Mouse (Mus musculus) liver, adult 2 months (tissue): ENCODE measurements at regions not wholly inside any gene's neighbourhood (a gene's known extent, or its start where the extent isn't known, plus 50 kb on each side); places are given as distances from the start of the nearest gene placed in this dataset.

ENCODE experiments used
- DNase-seq: peaks from one replicate; pipeline ENCODE4 v3.0.0-alpha.2; 2011; ENCODE audit warnings: low read depth, low spot score; ENCODE audit errors: extremely low read depth
- H3K27ac ChIP-seq: fragments of 200-500 bp; replicated peaks from 2 replicates; pipeline ENCODE4 v1.5.1; 2012; ENCODE audit warnings: low read depth, mild to moderate bottlenecking, control low read depth, inconsistent platforms, low read length; ENCODE audit not compliant: insufficient read depth
- H3K27me3 ChIP-seq: fragments of 200-500 bp; 2 replicates; pipeline ENCODE4 v1.6.1; 2012; ENCODE audit warnings: mild to moderate bottlenecking, moderate library complexity, low read length, inconsistent platforms; ENCODE audit not compliant: control insufficient read depth, insufficient read depth
- H3K36me3 ChIP-seq: fragments of 200-500 bp; 2 replicates; pipeline ENCODE4 v1.6.1; 2012; ENCODE audit warnings: low read length, inconsistent platforms; ENCODE audit not compliant: control insufficient read depth, insufficient read depth
- H3K4me1 ChIP-seq: fragments of 200-500 bp; 2 replicates; pipeline ENCODE4 v1.6.1; 2011; ENCODE audit warnings: low read length; ENCODE audit not compliant: control insufficient read depth, insufficient read depth
- H3K4me3 ChIP-seq: fragments of 200-500 bp; 2 replicates; pipeline ENCODE4 v1.5.1; 2011; ENCODE audit warnings: low read depth, mild to moderate bottlenecking, control low read depth, low read length, moderate library complexity; ENCODE audit not compliant: insufficient read depth
- H3K79me2 ChIP-seq: fragments of 200-500 bp; 2 replicates; pipeline ENCODE4 v1.6.1; 2012; ENCODE audit warnings: inconsistent platforms, mild to moderate bottlenecking, low read length, moderate library complexity; ENCODE audit not compliant: control insufficient read depth, insufficient read depth
- H3K9ac ChIP-seq: fragments of 200-500 bp; 2 replicates; pipeline ENCODE4 v1.6.1; 2012; ENCODE audit warnings: low read depth, mild to moderate bottlenecking, control low read depth, inconsistent platforms, low read length
- CTCF ChIP-seq: fragments of 200-500 bp; IDR thresholded peaks from 2 replicates; pipeline ENCODE4 v1.5.1; 2011; ENCODE audit warnings: low read depth, low read length, control low read depth
- POLR2A ChIP-seq: fragments of 200-500 bp; IDR thresholded peaks from 2 replicates; pipeline ENCODE4 v1.6.1; 2011; ENCODE audit warnings: low read length, control low read depth; ENCODE audit not compliant: insufficient read depth; ENCODE audit errors: extremely low read depth
- WGBS: fragments of 180-500 bp; shearing (Covaris S2); methylation state at CpG from one replicate; pipeline ENCODE4 v1.1.7; 2018; 5-methylcytosine and 5-hydroxymethylcytosine counted together

DNA sequence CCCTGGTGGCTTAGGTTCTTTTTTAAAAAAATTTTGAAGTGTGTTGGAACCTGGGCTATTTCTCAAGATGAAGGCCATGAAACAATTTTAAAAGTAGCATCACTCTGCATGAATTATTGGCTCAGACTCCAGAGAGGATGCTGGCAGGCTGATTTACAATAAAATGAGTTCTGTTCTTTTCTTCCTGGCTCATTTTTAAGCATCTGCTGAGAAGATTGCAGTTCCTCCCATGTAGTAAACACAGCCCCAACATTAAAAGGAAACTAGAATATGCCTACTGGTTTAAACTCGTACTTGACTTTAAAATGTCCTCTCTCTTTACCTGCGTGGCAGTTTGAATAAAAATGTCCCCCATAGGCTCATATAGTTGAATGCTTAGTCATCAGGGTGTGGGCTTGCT is 249.3 kb downstream of the 1700009N14Rik start:
- H3K79me2 ChIP-seq: no peaks in the 10 kb centered on the region
- H3K36me3 ChIP-seq: no peaks in the 10 kb centered on the region
- no peak for DNase-seq
- H3K27me3 ChIP-seq: no peaks in the 10 kb centered on the region
- TF ChIP-seq CTCF (no peak), POLR2A (no peak)
- H3K4me1 ChIP-seq: no peaks in the 10 kb centered on the region
- no peak overlapping the region for H3K9ac ChIP-seq
- 68% methylated on average over 2 of the region's 2 CpGs for WGBS
- H3K27ac ChIP-seq: no peak overlapping the region
- no peak overlapping the region for H3K4me3 ChIP-seq

DNA sequence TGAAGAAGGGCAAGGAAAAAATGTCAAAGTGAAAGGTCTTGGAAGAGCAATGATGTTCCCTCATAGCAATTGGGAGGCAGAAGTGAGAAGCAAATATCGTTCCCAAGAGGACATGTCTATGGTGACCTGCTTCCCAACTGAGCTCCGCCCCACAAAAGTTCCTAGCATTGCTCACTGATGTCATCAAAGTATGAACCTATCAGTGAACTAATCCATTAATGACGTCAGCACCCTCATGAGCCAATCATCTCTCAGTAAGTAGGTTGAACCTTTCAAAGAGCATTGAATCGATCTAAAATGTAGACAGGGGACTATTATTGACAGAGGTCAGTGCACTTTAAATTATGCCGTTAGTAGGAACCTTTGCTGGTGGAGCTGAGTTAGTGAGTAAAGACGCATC is 267.4 kb downstream of the 1700009N14Rik start:
- H3K4me3 ChIP-seq: no peak overlapping the region
- WGBS: 85% methylated on average over 6 of the region's 6 CpGs

DNA sequence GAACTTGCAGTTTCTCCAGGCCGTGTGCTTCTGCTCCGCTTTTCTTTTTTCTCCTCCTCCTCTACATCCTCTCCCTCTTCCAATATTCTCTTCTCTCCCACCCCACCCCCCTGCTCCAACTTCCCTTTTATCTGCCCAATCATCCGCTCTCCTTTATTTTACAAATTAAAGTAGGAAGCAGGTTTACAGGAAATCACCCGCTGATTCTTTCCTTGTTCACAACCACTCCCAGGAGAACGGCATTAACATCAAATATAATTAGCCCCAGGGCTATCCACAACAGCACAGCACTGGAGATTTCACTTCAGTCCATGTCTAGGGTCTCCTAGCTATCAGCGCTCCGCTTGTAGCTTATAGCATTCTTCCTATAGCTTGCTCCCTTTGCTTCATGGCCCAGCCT is 268.6 kb downstream of the 1700009N14Rik start:
- Histone ChIP-seq H3K4me1 (no peaks in the 10 kb centered on the region), H3K36me3 (no peaks in the 10 kb centered on the region), H3K4me3 (no peak overlapping the region), H3K9ac (no peak overlapping the region), H3K79me2 (no peaks in the 10 kb centered on the region), H3K27ac (no peak overlapping the region), H3K27me3 (no peaks in the 10 kb centered on the region)
- DNase-seq: no peak
- 85% methylated on average over 7 of the region's 7 CpGs for WGBS
- no peak for TF ChIP-seq CTCF
- no peak for TF ChIP-seq POLR2A

More for the DNA sequence above, 267.4 kb downstream of the 1700009N14Rik start:
- H3K79me2 ChIP-seq: no peaks in the 10 kb centered on the region
- no peak overlapping the region for H3K27ac ChIP-seq
- H3K36me3 ChIP-seq: no peaks in the 10 kb centered on the region
- H3K4me1 ChIP-seq: no peaks in the 10 kb centered on the region
- no peak for TF ChIP-seq POLR2A
- no peak for TF ChIP-seq CTCF
- DNase-seq: no peak
- no peaks in the 10 kb centered on the region for H3K27me3 ChIP-seq
- H3K9ac ChIP-seq: no peak overlapping the region

DNA sequence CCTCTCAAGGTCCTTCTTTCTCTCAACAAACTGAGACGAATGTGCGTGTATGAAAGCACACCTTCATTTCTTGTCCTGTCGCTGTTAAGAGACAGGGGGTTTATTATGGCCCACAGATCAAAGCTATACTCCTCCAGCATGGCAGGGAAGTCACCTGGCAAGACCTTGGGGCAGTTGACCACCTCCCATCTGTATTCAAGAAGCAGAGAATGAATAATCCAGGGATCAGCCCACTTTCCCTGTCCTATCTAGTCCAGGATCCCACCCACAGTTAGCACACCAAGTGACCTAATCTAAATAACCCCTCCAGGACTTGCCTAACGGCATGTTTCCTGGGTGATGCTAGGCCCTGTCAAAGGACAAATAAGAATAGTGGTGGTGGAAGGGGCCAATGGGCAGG is 269.9 kb downstream of the 1700009N14Rik start:
- no peak for DNase-seq
- no peaks in the 10 kb centered on the region for H3K4me1 ChIP-seq
- 81% methylated on average over 4 of the region's 4 CpGs for WGBS
- H3K9ac ChIP-seq: no peak overlapping the region
- H3K27ac ChIP-seq: no peak overlapping the region
- no peaks in the 10 kb centered on the region for H3K79me2 ChIP-seq
- H3K27me3 ChIP-seq: no peaks in the 10 kb centered on the region
- TF ChIP-seq CTCF: no peak
- no peaks in the 10 kb centered on the region for H3K36me3 ChIP-seq
- H3K4me3 ChIP-seq: no peak overlapping the region

DNA sequence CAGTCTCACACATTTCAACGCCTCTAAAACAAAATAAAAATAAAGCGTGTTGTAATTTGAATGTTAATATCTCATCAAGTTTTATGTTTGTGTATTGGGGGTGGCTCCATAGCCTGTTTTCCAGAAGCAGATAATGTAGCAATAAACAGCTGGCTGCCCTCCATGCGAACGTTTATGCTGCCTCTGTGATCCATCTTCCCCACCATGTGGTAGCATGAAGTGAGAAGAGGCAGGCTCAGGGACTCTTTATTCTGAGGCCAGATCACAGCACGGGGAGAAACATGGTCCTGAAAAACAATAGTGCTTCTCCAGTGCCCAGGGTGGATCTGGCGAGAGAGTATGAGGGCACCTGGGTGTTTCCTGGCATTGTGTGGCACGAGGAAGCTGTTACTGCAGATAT is 271.4 kb downstream of the 1700009N14Rik start:
- H3K4me3 ChIP-seq: no peak overlapping the region
- H3K4me1 ChIP-seq: no peaks in the 10 kb centered on the region
- WGBS: 76% methylated on average over 7 of the region's 7 CpGs
- no peak for DNase-seq
- no peak overlapping the region for H3K9ac ChIP-seq
- no peak for TF ChIP-seq CTCF
- no peak for TF ChIP-seq POLR2A
- no peak overlapping the region for H3K27ac ChIP-seq
- H3K27me3 ChIP-seq: no peaks in the 10 kb centered on the region
- no peaks in the 10 kb centered on the region for H3K79me2 ChIP-seq
- H3K36me3 ChIP-seq: no peaks in the 10 kb centered on the region

DNA sequence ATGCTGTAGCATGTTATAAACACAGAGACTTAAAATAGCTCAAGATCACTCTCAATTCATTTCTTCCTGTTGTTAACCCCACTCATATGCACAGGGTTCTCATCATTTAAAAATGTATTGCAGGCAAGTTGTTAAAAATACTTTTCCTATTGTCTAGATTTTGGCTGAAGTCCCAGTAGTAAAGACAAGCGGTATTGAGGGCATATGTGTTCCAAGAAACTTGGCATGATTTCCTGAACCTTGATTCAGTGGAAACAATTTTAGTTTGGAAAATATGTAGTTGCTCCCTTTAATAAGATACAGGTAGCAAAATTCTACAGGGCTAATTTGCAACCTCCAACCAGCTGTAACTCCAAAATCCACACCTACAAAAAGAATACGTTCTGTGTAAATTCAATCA is 315.5 kb downstream of the 1700009N14Rik start:
- no peaks in the 10 kb centered on the region for H3K27me3 ChIP-seq
- WGBS: 79% methylated on average over 2 of the region's 2 CpGs
- H3K79me2 ChIP-seq: no peaks in the 10 kb centered on the region
- no peak for TF ChIP-seq CTCF
- TF ChIP-seq POLR2A: no peak
- no peak for DNase-seq
- H3K36me3 ChIP-seq: no peaks in the 10 kb centered on the region
- no peak overlapping the region for H3K4me3 ChIP-seq
- no peak overlapping the region for H3K9ac ChIP-seq
- H3K4me1 ChIP-seq: no peaks in the 10 kb centered on the region
- no peak overlapping the region for H3K27ac ChIP-seq
